Mouse (Mus musculus) T-cell, adult 66 days (primary cell): ENCODE measurements around the gene Tbc1d20. TPM values are rescaled to one million over a fixed set of nuclear protein-coding genes. Genes with fewer than 3 reads are reported as not detected.

Experiments
- total RNA-seq, 2 experiments: library from RNA; stranded (reverse); gene quantifications; 3 replicates in 1 of 2; 4 replicates in 1 of 2; pipeline ENCODE4 v1.2.4; 2023

Tbc1d20 gene
- 10 to 100 TPM; 62.4 to 64.2 TPM for total RNA-seq

GRCm38 (mm10) chr2:152293727-152294475, at the start of gene Tbc1d20:
Gene Tbc1d20, plus strand, starts transcription at chr2:152293828.

GRCm38 (mm10) chr2:152332101-152332825, 38.6 kb downstream of the Tbc1d20 start, which contains the start of gene Rbck1:
Gene Rbck1, minus strand, starts transcription at chr2:152332653.

GRCm38 (mm10) chr2:152343329-152344213, 49.9 kb downstream of the Tbc1d20 start, which contains the start of gene Trib3:
Gene Trib3, minus strand, starts transcription at chr2:152344032.

Other genes with a start within 250 kb of the Tbc1d20 start
- not detected for gene Scrt2, start 212.3 kb upstream of the Tbc1d20 start, total RNA-seq
- gene Srxn1, start 188.3 kb upstream of the Tbc1d20 start, total RNA-seq: under 1 TPM in 1 of 2 experiments, not detected in 1; 0.76 TPM
- gene Tcf15, start 150.3 kb upstream of the Tbc1d20 start, total RNA-seq: not detected
- gene Csnk2a1, start 67.0 kb upstream of the Tbc1d20 start, total RNA-seq: 100 to 1,000 TPM; 126 to 130 TPM
- 100 to 1,000 TPM; 263 to 264 TPM for gene Rbck1, start 38.8 kb downstream of the Tbc1d20 start, total RNA-seq
- 10 to 100 TPM; 13.8 to 16.6 TPM for gene Trib3, start 50.2 kb downstream of the Tbc1d20 start, total RNA-seq
- not detected for gene Nrsn2, start 82.8 kb downstream of the Tbc1d20 start, total RNA-seq
- gene Sox12, start 104.2 kb downstream of the Tbc1d20 start, total RNA-seq: under 1 TPM; 0.62 to 0.64 TPM
- gene Zcchc3, start 121.2 kb downstream of the Tbc1d20 start, total RNA-seq: 1 to 10 TPM; 2.0 to 2.3 TPM
- under 1 TPM in 1 of 2 experiments, not detected in 1; 0.38 TPM for gene 6820408C15Rik, start 121.8 kb downstream of the Tbc1d20 start, total RNA-seq
- gene Defb23, start 170.8 kb downstream of the Tbc1d20 start, total RNA-seq: not detected
- gene Defb20, start 183.2 kb downstream of the Tbc1d20 start, total RNA-seq: not detected
- not detected for gene Defb22, start 196.3 kb downstream of the Tbc1d20 start, total RNA-seq
- not detected for gene Defb26, start 217.9 kb downstream of the Tbc1d20 start, total RNA-seq
- gene Defb28, start 224.4 kb downstream of the Tbc1d20 start, total RNA-seq: not detected
- not detected for gene Defb29, start 246.3 kb downstream of the Tbc1d20 start, total RNA-seq